Mouse (Mus musculus) C2C12 (cell line): Measurements from ENCODE around the gene Camk2b.

ENCODE experiments used
- CTCF ChIP-seq: IDR thresholded peaks from one replicate; pipeline ENCODE4 v1.5.1; 2011; ENCODE audit not compliant: control insufficient read depth, insufficient read depth, insufficient read length
- MAX ChIP-seq: IDR thresholded peaks from one replicate; pipeline ENCODE4 v1.6.1; 2011; ENCODE audit warnings: mild to moderate bottlenecking, control low read depth
- MYOD1 ChIP-seq: IDR thresholded peaks from one replicate; pipeline ENCODE4 v1.6.1; 2011; ENCODE audit warnings: low read depth; ENCODE audit not compliant: control insufficient read depth, insufficient read length
- MYOG ChIP-seq: IDR thresholded peaks from one replicate; pipeline ENCODE4 v1.6.1; 2011; ENCODE audit not compliant: control insufficient read depth, insufficient read length; ENCODE audit errors: extremely low read depth
- USF1 ChIP-seq: IDR thresholded peaks from one replicate; pipeline ENCODE4 v1.6.1; 2011; ENCODE audit warnings: low read depth, mild to moderate bottlenecking, control low read depth, moderate library complexity

- TF ChIP-seq CTCF (no peak), USF1 (no peak), MYOD1 (no peak), MAX (no peak), MYOG (no peak)
Measured at GRCm38 (mm10) chr11:6075618-6076066, 9.5 kb upstream of the Camk2b start.
